Mouse (Mus musculus): ENCODE results near the gene Hcls1. TPM values are rescaled to one million over a fixed set of nuclear protein-coding genes. Genes with fewer than 3 reads are reported as not detected.
A peak's percentile ranks its signal among the peaks of the same experiment; 100 is the strongest.

Hcls1 gene
- total RNA-seq, 4 experiments from 2014 or later: 4.9 to 9.0 (median 7.1) TPM

- no peak for DNase-seq (ENCODE audit: low spot score)
Observed at GRCm38 (mm10) chr16:36988066-36988465, 53.3 kb downstream of the Hcls1 start.

- DNase-seq (ENCODE audit: low spot score): peak; percentile 38
Observed at GRCm38 (mm10) chr16:36989493-36989892, 54.7 kb downstream of the Hcls1 start.

- DNase-seq (ENCODE audit: low spot score): peak; percentile 42
Observed at GRCm38 (mm10) chr16:36989999-36990625, 55.3 kb downstream of the Hcls1 start, which contains the start of gene Fbxo40. Gene Fbxo40, minus strand, starts transcription at chr16:36990467.

GRCm38 (mm10) chr16:36997650-36998049, 62.9 kb downstream of the Hcls1 start:
- DNase-seq (ENCODE audit: low spot score): no peak

- no peak for DNase-seq (ENCODE audit: low spot score)
Observed at GRCm38 (mm10) chr16:36999366-36999972, 64.7 kb downstream of the Hcls1 start.

- DNase-seq (ENCODE audit: low spot score): no peak
Observed at GRCm38 (mm10) chr16:37009262-37009661, 74.5 kb downstream of the Hcls1 start.

GRCm38 (mm10) chr16:37010370-37010769, 75.6 kb downstream of the Hcls1 start:
- peak; percentile 65 for DNase-seq (ENCODE audit: low spot score)

- peak; percentile 96 for DNase-seq (ENCODE audit: low spot score)
Observed at GRCm38 (mm10) chr16:37011061-37011921, 76.5 kb downstream of the Hcls1 start, which contains the start of gene Polq. Gene Polq, plus strand, starts transcription at chr16:37011786.

GRCm38 (mm10) chr16:37011922-37012289, 77.1 kb downstream of the Hcls1 start:
- DNase-seq (ENCODE audit: low spot score): no peak

- no peak for DNase-seq (ENCODE audit: low spot score)
Observed at GRCm38 (mm10) chr16:37012336-37012735, 77.6 kb downstream of the Hcls1 start.

Other genes with a start within 250 kb of the Hcls1 start
- gene Ildr1, start 241.0 kb upstream of the Hcls1 start, total RNA-seq (2022): not detected
- gene Slc15a2, start 150.0 kb upstream of the Hcls1 start, total RNA-seq (2022): 1 to 10 TPM; 2.1 to 3.9 (median 3.4) TPM
- 10 to 100 TPM; 13.6 to 18.0 (median 16.8) TPM for gene Iqcb1, start 106.6 kb upstream of the Hcls1 start, total RNA-seq (2022)
- 1 to 10 TPM; 1.2 to 1.9 (median 1.6) TPM for gene Eaf2, start 60.0 kb upstream of the Hcls1 start, total RNA-seq (2022)
- 10 to 100 TPM; 49.8 to 60.7 (median 53.2) TPM for gene Golgb1, start 59.8 kb upstream of the Hcls1 start, total RNA-seq (2022)
- gene Fbxo40, start 55.5 kb downstream of the Hcls1 start, total RNA-seq (2022): 100 to 1,000 TPM; 220 to 269 (median 244) TPM
- 1 to 10 TPM; 5.0 to 9.5 (median 6.7) TPM for gene Polq, start 76.8 kb downstream of the Hcls1 start, total RNA-seq (2022)